Mouse (Mus musculus) induced T-regulatory cell, adult 2 months (primary cell): ENCODE data around the gene Tle3.
A peak's percentile ranks its signal among the peaks of the same experiment; 100 is the strongest.

ENCODE experiments used
- DNase-seq: peaks from one replicate; pipeline ENCODE4 v3.0.0-alpha.2; 2012; ENCODE audit warnings: low read depth

Gene Tle3

DNA sequence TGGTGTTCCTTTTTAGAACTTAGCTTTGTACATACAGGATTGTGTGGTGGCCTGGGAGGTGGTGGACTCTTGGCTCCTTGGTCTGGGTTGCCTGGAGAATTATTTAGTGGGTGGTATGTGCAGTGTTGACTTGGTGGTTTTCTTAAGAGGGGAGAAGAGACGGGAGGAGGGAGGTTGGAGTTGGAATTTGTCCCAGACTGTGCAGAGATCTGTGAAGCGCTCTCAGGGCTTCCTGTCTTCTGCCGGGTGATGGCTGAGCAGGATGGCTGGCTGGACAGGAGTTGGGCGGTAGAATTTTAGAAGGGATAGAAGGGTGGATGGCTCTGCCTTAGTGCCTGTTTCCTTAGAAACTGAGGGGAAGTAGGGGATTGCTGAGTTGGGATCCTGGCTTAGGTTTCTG is 25.0 kb downstream of the Tle3 start:
- no peak for DNase-seq

- DNase-seq, result no peak
Observed at GRCm38 (mm10) chr9:61398160-61398559, 26.0 kb downstream of the Tle3 start.

GRCm38 (mm10) chr9:61400132-61400531 is 28.0 kb downstream of the Tle3 start:
- no peak for DNase-seq

- no peak for DNase-seq
Observed at GRCm38 (mm10) chr9:61401664-61402063, 29.5 kb downstream of the Tle3 start.

DNA sequence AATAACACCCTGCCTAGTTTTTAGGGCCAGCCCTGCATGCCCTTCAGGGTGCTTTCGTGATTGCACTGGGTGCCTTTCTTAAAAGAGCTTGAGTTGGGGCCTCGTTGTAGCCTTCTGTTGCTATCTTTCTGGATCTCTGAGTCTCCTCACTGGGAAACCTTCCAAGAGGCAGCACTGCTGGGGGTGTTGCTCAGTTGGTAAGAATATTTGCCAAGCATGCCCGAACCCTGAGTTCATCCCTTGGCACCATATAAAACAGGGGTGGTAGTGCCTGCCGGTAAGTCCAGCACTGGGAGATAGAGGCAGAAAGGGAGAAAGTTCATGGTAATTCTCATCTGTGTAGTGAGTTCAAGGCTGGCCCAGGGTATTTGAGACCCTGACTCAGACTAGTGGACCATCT is 30.1 kb downstream of the Tle3 start:
- DNase-seq, result no peak

DNA sequence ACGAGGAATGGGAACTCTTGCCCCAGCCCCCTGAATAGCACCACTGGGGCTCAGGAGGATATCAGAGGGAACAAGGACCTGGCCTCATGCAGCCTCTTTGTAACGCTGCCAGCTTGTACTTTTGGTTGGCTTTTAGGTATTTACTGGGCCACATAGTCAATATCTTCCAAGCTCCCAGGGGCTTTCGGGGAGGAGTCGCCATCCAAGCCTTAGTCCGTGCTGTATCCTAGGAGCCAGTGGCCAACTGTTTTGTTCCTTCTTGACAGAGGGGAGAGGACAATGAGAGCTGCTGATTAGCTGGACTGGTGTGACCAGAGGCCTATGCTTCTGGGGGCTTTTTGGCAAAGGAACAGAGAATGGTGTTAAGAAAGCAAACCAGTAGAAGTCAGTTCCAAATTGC is 30.6 kb downstream of the Tle3 start:
- DNase-seq, result no peak

- DNase-seq, result no peak
Observed at GRCm38 (mm10) chr9:61403866-61404614, 31.9 kb downstream of the Tle3 start.

DNA sequence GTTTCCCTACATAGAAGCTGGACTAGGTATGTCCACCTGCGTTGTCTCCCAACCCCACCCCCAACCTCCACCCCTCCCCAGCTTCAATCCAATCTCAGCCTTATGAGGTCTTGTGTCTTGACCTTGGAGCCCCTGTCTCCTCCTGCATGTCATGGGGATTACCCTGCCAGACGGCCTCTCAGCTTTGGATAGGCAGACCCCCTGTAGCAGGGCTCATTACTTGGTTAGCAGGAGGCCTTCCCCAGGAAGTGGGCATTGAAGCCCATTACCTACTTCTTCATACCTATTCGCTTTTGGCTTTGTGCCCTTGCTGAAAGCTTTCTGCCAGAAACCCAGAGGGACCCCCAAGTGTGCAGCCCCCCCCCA is 32.4 kb downstream of the Tle3 start:
- no peak for DNase-seq

DNA sequence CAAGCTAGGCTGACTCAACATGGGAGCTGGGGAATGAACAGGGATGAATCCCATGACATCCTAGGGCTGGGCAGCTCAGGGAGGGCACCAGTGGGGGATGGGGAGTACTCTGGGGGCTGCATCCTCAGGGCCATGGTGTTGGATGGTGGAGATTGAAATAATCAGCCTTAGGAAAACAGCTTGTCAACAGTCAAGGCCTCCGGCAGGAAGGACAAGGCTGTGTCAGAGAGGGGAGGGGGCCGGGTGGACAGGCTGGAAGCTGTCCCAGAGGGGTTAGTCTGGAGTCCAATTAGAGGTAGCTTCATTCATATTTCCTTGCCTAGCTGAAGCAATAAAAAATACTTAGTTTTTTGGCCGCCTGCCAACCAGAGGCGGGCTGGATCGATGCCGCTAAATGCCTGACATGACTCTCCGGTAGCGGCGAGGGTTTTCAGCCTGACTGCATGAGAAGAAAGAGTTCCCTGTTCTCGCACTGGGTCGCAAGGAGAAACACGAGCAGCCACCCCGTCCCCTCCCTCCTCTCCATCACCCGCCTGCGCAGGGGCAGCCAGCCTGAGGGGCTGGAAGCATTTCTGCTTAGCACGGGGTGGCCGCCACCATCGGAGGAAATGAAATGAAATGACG is 32.9 kb downstream of the Tle3 start:
- no peak for DNase-seq

GRCm38 (mm10) chr9:61406343-61406742 is 34.2 kb downstream of the Tle3 start:
- DNase-seq, result no peak

GRCm38 (mm10) chr9:61409046-61409445 is 36.9 kb downstream of the Tle3 start:
- DNase-seq, result no peak

GRCm38 (mm10) chr9:61413665-61414456 is 41.7 kb downstream of the Tle3 start:
- DNase-seq, result no peak

GRCm38 (mm10) chr9:61416571-61416970 is 44.4 kb downstream of the Tle3 start:
- DNase-seq, result no peak

- no peak for DNase-seq
Observed at GRCm38 (mm10) chr9:61421626-61422025, 49.5 kb downstream of the Tle3 start.

- no peak for DNase-seq
Observed at GRCm38 (mm10) chr9:61424245-61424644, 52.1 kb downstream of the Tle3 start.

DNA sequence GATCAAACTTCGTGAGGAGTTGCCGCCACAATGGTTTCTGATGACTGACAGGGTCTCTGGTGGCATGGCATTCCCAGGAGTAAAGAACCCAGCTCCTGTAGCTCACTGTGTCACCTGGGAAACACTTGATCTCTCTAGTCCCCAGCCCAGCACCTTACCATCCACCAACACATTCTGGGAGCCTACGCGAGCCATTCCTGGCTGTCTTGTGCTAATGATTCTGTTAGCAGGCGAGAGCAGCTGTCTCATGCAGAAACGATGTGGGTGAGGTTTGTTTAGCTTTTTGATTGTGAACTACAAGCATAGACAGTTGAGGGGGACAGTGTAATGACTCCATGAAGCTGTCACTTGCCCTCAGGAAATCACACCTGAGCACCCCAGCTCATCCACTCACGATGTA is 54.3 kb downstream of the Tle3 start:
- no peak for DNase-seq

DNA sequence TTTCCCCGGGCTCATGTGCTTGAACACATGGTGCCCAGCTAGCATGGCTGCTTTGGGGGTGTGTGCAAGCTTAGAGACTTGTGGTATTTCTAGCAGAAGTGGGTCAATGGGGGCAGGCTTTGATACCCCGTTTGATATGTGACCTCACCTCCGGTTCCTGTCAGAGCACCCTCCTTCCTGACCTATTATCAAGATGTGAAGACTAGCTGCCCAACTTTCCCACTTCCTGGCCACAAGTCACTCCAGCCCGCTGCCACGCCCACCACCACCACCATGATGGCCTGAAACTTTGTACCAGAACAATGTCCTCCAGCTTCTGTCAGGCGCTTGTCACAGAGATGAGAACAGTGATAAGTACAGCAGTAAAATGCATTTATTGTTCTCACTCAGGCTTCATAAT is 54.9 kb downstream of the Tle3 start:
- DNase-seq, result peak; percentile 78

- no peak for DNase-seq
Observed at GRCm38 (mm10) chr9:61427901-61428300, 55.7 kb downstream of the Tle3 start.

DNA sequence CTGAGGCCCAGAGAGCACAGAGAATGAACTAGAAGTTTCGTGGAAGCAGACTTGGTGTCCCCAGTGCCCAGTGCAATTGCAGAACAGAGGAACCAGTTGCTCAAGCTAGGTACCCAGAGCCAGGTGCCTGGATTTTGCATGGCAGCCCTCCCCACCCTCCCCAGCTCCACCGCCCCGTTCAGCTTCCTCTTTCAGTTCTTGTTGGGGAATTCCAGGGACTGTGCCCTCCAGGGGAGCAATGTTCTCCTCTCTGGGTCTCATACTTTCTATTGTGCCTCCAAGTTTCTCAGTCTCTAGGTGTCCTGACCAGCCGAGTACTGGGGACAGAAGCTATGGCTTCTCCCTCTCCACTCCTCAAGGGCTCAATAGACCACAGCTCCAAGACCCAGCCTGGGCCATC is 59.7 kb downstream of the Tle3 start:
- DNase-seq, result no peak

- DNase-seq, result no peak
Observed at GRCm38 (mm10) chr9:61433206-61433605, 61.0 kb downstream of the Tle3 start.

DNA sequence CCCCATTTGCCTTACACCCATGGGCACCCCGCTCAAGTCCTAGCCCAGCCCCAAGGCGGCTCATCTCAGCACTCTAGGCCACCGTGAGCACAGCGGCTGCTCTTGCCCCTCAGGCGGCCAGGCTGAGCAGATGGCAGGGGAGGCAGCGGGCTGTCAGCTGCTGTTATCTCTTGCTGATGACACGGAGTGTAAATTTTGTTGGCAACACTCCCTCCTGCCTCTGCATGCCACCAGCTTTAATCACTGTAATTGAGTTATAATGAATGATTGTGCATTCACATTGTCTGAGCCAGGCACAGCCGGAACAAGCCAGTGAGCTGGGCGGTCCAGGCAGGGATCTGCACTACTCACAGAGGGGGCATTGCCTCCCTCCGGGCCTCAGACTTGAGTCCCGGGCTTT is 61.9 kb downstream of the Tle3 start:
- DNase-seq, result no peak

- no peak for DNase-seq
Observed at GRCm38 (mm10) chr9:61435191-61435989, 63.2 kb downstream of the Tle3 start.
